28 mouse cellular contexts compared by ENCODE assay signal in the genomic region with DNA sequence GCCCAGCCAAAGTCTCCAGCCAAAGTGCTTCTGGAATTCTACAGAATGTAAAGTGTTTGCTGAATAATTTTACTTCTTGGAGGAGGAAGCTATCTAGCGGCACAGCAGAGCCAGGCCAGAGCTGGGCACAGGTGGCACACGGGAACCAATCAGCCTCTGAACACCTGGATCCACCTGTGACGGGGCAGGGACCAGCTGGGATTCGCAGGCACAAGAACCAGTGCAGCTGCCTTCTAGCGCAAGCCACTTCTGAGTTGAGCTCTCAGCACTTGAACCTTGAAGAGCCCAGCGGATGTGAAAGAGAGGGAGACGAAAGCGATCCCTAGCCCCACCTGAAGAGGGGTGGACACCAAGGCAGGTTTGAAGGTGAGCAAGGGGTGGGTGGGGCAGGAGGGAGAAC. TPM values are rescaled to one million over a fixed set of nuclear protein-coding genes. Genes with fewer than 3 reads are reported as not detected.
DNase-seq lines count a peak whose midpoint lies in the region; ATAC-seq and TF ChIP-seq lines count a peak whose summit lies in the region.
"Had no signal": no experiment of that assay in that cellular context is flagged by ENCODE, and none has a peak within 500 bp of the region (broad histone marks: within the 10 kb centered on the region; RNA-seq: fewer than 3 reads in every experiment).

No protein-coding gene starts in this region.

- peaks cover 20% of the 10 kb centered on the region for H3K27me3 ChIP-seq in liver, embryonic 12.5 days (replicated peaks)
- H3K27me3 ChIP-seq in liver, postnatal 0 days (ENCODE audit: insufficient read depth, low read length): no peaks in the 10 kb centered on the region
- no peaks in the 10 kb centered on the region for H3K27me3 ChIP-seq in lung, embryonic 16.5 days (ENCODE audit: control insufficient read depth, insufficient read depth, low read depth, low read length)
- H3K27me3 ChIP-seq in midbrain, embryonic 16.5 days (ENCODE audit: control insufficient read depth, insufficient read depth, low read depth, low read length): no peaks in the 10 kb centered on the region
- no peaks in the 10 kb centered on the region for H3K27me3 ChIP-seq in midbrain, postnatal 0 days (ENCODE audit: insufficient read depth, low read length)
- H3K27me3 ChIP-seq: CH12.LX; embryonic facial prominence, embryonic 12.5 days; forebrain, embryonic 12.5 days; forebrain, embryonic 15.5 days; heart, embryonic 13.5 days; Patski had no signal

- no peak overlapping the region for H3K4me3 ChIP-seq in liver, embryonic 12.5 days
- no peak overlapping the region for H3K4me3 ChIP-seq in liver, postnatal 0 days (ENCODE audit: low read depth, low read length)
- no peak overlapping the region for H3K4me3 ChIP-seq in lung, embryonic 16.5 days (ENCODE audit: low read length)
- no peak overlapping the region for H3K4me3 ChIP-seq in midbrain, embryonic 16.5 days (ENCODE audit: low read depth, low read length)
- no peak overlapping the region for H3K4me3 ChIP-seq in midbrain, postnatal 0 days (ENCODE audit: low read depth, low read length)
- H3K4me3 ChIP-seq: embryonic facial prominence, embryonic 12.5 days; erythroblast, embryonic 14.5 days; forebrain, embryonic 12.5 days; forebrain, embryonic 15.5 days; heart, adult 2 months; heart, embryonic 10.5 days; heart, embryonic 13.5 days had no signal

- H3K27ac ChIP-seq in liver, embryonic 12.5 days: 0 out of 2 replicates have a peak overlapping the region, but pooled peaks have one; percentile 42
- no peak overlapping the region for H3K27ac ChIP-seq in liver, postnatal 0 days (ENCODE audit: low read depth)
- no peak overlapping the region for H3K27ac ChIP-seq in lung, embryonic 16.5 days (ENCODE audit: low read length)
- H3K27ac ChIP-seq in midbrain, embryonic 16.5 days (ENCODE audit: low read length): peak overlapping the region; percentile 18; the same call in 1 of the 2 replicates
- no peak overlapping the region for H3K27ac ChIP-seq in midbrain, postnatal 0 days (ENCODE audit: low read depth, low read length)
- H3K27ac ChIP-seq: embryonic facial prominence, embryonic 12.5 days; forebrain, embryonic 12.5 days; forebrain, embryonic 15.5 days; heart, adult 2 months; heart, embryonic 10.5 days; heart, embryonic 13.5 days; hindbrain, embryonic 14.5 days had no signal

- H3K4me2 ChIP-seq in liver, embryonic 12.5 days: no peak overlapping the region
- no peak overlapping the region for H3K4me2 ChIP-seq in liver, postnatal 0 days (ENCODE audit: low read depth, low read length)
- no peak overlapping the region for H3K4me2 ChIP-seq in lung, embryonic 16.5 days (ENCODE audit: low read depth, low read length)
- no peak overlapping the region for H3K4me2 ChIP-seq in midbrain, embryonic 16.5 days (ENCODE audit: low read length)
- H3K4me2 ChIP-seq in midbrain, postnatal 0 days (ENCODE audit: low read depth, low read length, poor library complexity, severe bottlenecking): no peak overlapping the region
- H3K4me2 ChIP-seq: embryonic facial prominence, embryonic 12.5 days; forebrain, embryonic 12.5 days; forebrain, embryonic 15.5 days; heart, embryonic 13.5 days; hindbrain, embryonic 14.5 days had no signal

- no peak for TF ChIP-seq EP300 in liver, postnatal 0 days (IDR thresholded peaks at IDR 0.05; ENCODE audit: low read depth)

- ATAC-seq in liver, embryonic 12.5 days: no peak
- ATAC-seq in liver, postnatal 0 days: no peak
- ATAC-seq in lung, embryonic 16.5 days (ENCODE audit: low read depth): peak; percentile 52
- ATAC-seq in midbrain, embryonic 16.5 days: no peak
- no peak for ATAC-seq in midbrain, postnatal 0 days (ENCODE audit: low FRiP score)
- ATAC-seq: forebrain, embryonic 15.5 days; Patski had no signal

- no peak for DNase-seq in liver, postnatal 0 days
- no peak for DNase-seq in lung, postnatal 10 days
- DNase-seq in midbrain, postnatal 0 days (ENCODE audit: low spot score): no peak
- no peak for DNase-seq in frontal cortex, postnatal 36 days (ENCODE audit: low spot score in 2 of 2)
- DNase-seq: adrenal gland, postnatal 36 days; B cell, adult 2 months; cerebellum, adult 18-20 months; cerebellum, adult 9-10 months; cerebellum, postnatal 14 days; gastrocnemius, postnatal 10 days; gastrocnemius, postnatal 36 days; heart, adult 2 months; heart, postnatal 14 days; heart, postnatal 4 days had no signal

- no peaks in the 10 kb centered on the region for H3K9me3 ChIP-seq in liver, embryonic 12.5 days (replicated peaks)
- H3K9me3 ChIP-seq in liver, postnatal 0 days (ENCODE audit: low read length): no peaks in the 10 kb centered on the region
- H3K9me3 ChIP-seq in lung, embryonic 16.5 days (ENCODE audit: control insufficient read depth, low read length): no peaks in the 10 kb centered on the region
- H3K9me3 ChIP-seq in midbrain, embryonic 16.5 days (replicated peaks; ENCODE audit: control insufficient read depth, low read length, poor library complexity, severe bottlenecking): no peaks in the 10 kb centered on the region
- H3K9me3 ChIP-seq in midbrain, postnatal 0 days (ENCODE audit: low read length): no peaks in the 10 kb centered on the region
- H3K9me3 ChIP-seq: embryonic facial prominence, embryonic 12.5 days; forebrain, embryonic 15.5 days; G1E; heart, embryonic 10.5 days; heart, embryonic 13.5 days had no signal

- H3K4me1 ChIP-seq in liver, embryonic 12.5 days: peaks cover 48% of the 10 kb centered on the region
- H3K4me1 ChIP-seq in liver, postnatal 0 days (ENCODE audit: insufficient read depth): peaks cover 17% of the 10 kb centered on the region
- H3K4me1 ChIP-seq in lung, embryonic 16.5 days (replicated peaks; ENCODE audit: control insufficient read depth, insufficient read depth, low read length): 0 out of 2 replicates have a peak, but pooled peaks cover 3% of the 10 kb centered on the region
- H3K4me1 ChIP-seq in midbrain, embryonic 16.5 days (ENCODE audit: control insufficient read depth, insufficient read depth, low read length): peaks cover 6% of the 10 kb centered on the region; the same call in 1 of the 2 replicates
- H3K4me1 ChIP-seq in midbrain, postnatal 0 days (ENCODE audit: insufficient read depth, low read length): no peaks in the 10 kb centered on the region
- H3K4me1 ChIP-seq: embryonic facial prominence, embryonic 12.5 days; forebrain, embryonic 15.5 days had no signal

- no peak overlapping the region for H3K9ac ChIP-seq in liver, embryonic 12.5 days
- H3K9ac ChIP-seq in liver, postnatal 0 days (replicated peaks): no peak overlapping the region
- H3K9ac ChIP-seq in lung, embryonic 16.5 days (ENCODE audit: low read length): no peak overlapping the region
- H3K9ac ChIP-seq in midbrain, embryonic 16.5 days (ENCODE audit: low read depth, low read length): no peak overlapping the region
- H3K9ac ChIP-seq in midbrain, postnatal 0 days (replicated peaks; ENCODE audit: low read length, poor library complexity, severe bottlenecking): no peak overlapping the region
- H3K9ac ChIP-seq: embryonic facial prominence, embryonic 12.5 days; forebrain, embryonic 12.5 days; forebrain, embryonic 15.5 days; heart, embryonic 13.5 days; hindbrain, embryonic 14.5 days had no signal

- WGBS in liver, embryonic 12.5 days (ENCODE audit: insufficient replicate concordance): 77% methylated on average over 8 of the region's 8 CpGs
- 85% methylated on average over 8 of the region's 8 CpGs for WGBS in liver, postnatal 0 days (ENCODE audit: insufficient replicate concordance)
- 42% methylated on average over 8 of the region's 8 CpGs for WGBS in lung, embryonic 16.5 days
- 74% methylated on average over 8 of the region's 8 CpGs for whole genome bisulfite sequencing in midbrain, embryonic 16.5 days
- 82% methylated on average over 8 of the region's 8 CpGs for WGBS in midbrain, postnatal 0 days

- no peaks in the 10 kb centered on the region for H3K36me3 ChIP-seq in liver, embryonic 12.5 days
- H3K36me3 ChIP-seq in liver, postnatal 0 days (replicated peaks; ENCODE audit: insufficient read depth, low read length): no peaks in the 10 kb centered on the region
- no peaks in the 10 kb centered on the region for H3K36me3 ChIP-seq in lung, embryonic 16.5 days (ENCODE audit: control insufficient read depth, insufficient read depth, low read length)
- no peaks in the 10 kb centered on the region for H3K36me3 ChIP-seq in midbrain, embryonic 16.5 days (ENCODE audit: control insufficient read depth, insufficient read depth, low read length)
- H3K36me3 ChIP-seq in midbrain, postnatal 0 days (ENCODE audit: insufficient read depth, low read length): no peaks in the 10 kb centered on the region
- H3K36me3 ChIP-seq: embryonic facial prominence, embryonic 12.5 days; forebrain, embryonic 12.5 days; forebrain, embryonic 15.5 days; G1E; heart, embryonic 10.5 days; heart, embryonic 13.5 days had no signal

- no peak for TF ChIP-seq CTCF in liver, postnatal 0 days (IDR thresholded peaks at IDR 0.05; ENCODE audit: low read depth)
- TF ChIP-seq CTCF in midbrain, postnatal 0 days (IDR thresholded peaks at IDR 0.05): no peak

RNA-seq across cellular contexts. Expression of a gene that starts 16.8 kb away (rescaled TPM):
- polyA plus RNA-seq in liver, embryonic 12.5 days (2016; fragmentation: Nextera tagmentation; extraction: Ambion mirVana): 52.7 and 53.9 TPM in 2 replicates
- polyA plus RNA-seq in liver, postnatal 0 days (2015; fragmentation: Nextera tagmentation; extraction: Ambion mirVana): 32.2 and 33.9 TPM in 2 replicates
- polyA plus RNA-seq in lung, embryonic 16.5 days (2015; fragmentation: Nextera tagmentation; extraction: Ambion mirVana): 80.1 and 85.3 TPM in 2 replicates
- 88.4 and 99.6 TPM in 2 replicates for polyA plus RNA-seq in midbrain, embryonic 16.5 days (2015; fragmentation: Nextera tagmentation; extraction: Ambion mirVana)
- 65.7 and 69.7 TPM in 2 replicates for total RNA-seq in midbrain, postnatal 0 days (2014; rRNA removed)
- 52.7 and 67.5 TPM in 2 replicates for polyA plus RNA-seq in midbrain, postnatal 0 days (2015; fragmentation: Nextera tagmentation; extraction: Ambion mirVana)

RNA-seq across cellular contexts. Expression of a gene that starts 20.2 kb away (rescaled TPM):
- polyA plus RNA-seq in liver, embryonic 12.5 days (2016; fragmentation: Nextera tagmentation; extraction: Ambion mirVana): 240 and 243 TPM in 2 replicates
- 42.1 and 53.6 TPM in 2 replicates for polyA plus RNA-seq in liver, postnatal 0 days (2015; fragmentation: Nextera tagmentation; extraction: Ambion mirVana)
- 119 and 125 TPM in 2 replicates for polyA plus RNA-seq in lung, embryonic 16.5 days (2015; fragmentation: Nextera tagmentation; extraction: Ambion mirVana)
- polyA plus RNA-seq in midbrain, embryonic 16.5 days (2015; fragmentation: Nextera tagmentation; extraction: Ambion mirVana): 16.2 and 20.7 TPM in 2 replicates
- 11.4 and 16.2 TPM in 2 replicates for total RNA-seq in midbrain, postnatal 0 days (2014; rRNA removed)
- polyA plus RNA-seq in midbrain, postnatal 0 days (2015; fragmentation: Nextera tagmentation; extraction: Ambion mirVana): 7.6 and 7.7 TPM in 2 replicates

RNA-seq across cellular contexts. Expression of a gene that starts 44.0 kb away (rescaled TPM):
- 4.6 and 5.0 TPM in 2 replicates for polyA plus RNA-seq in liver, embryonic 12.5 days (2016; fragmentation: Nextera tagmentation; extraction: Ambion mirVana)
- polyA plus RNA-seq in liver, postnatal 0 days (2015; fragmentation: Nextera tagmentation; extraction: Ambion mirVana): 1.1 and 1.3 TPM in 2 replicates
- 27.1 and 35.1 TPM in 2 replicates for polyA plus RNA-seq in lung, embryonic 16.5 days (2015; fragmentation: Nextera tagmentation; extraction: Ambion mirVana)
- 662 and 671 TPM in 2 replicates for polyA plus RNA-seq in midbrain, embryonic 16.5 days (2015; fragmentation: Nextera tagmentation; extraction: Ambion mirVana)
- 883 and 1,011 TPM in 2 replicates for total RNA-seq in midbrain, postnatal 0 days (2014; rRNA removed)
- polyA plus RNA-seq in midbrain, postnatal 0 days (2015; fragmentation: Nextera tagmentation; extraction: Ambion mirVana): 727 and 776 TPM in 2 replicates
- total RNA-seq: granulocyte monocyte progenitor cell, adult 5-6 weeks had no signal
- polyA plus RNA-seq: G1E had no signal

Comparison
In these comparisons a context has a peak if more than half of its experiments do, and no peak if none do; other contexts are left out.
1. H3K27ac ChIP-seq: peak in liver, embryonic 12.5 days (single experiment) and midbrain, embryonic 16.5 days (single experiment); none in liver, postnatal 0 days (single experiment), lung, embryonic 16.5 days (single experiment) and midbrain, postnatal 0 days (single experiment).
2. RNA of a gene that starts 44.0 kb away (polyA plus RNA-seq): 727 to 776 TPM in midbrain, postnatal 0 days and 662 to 671 TPM in midbrain, embryonic 16.5 days; 27.1 to 35.1 TPM in lung, embryonic 16.5 days, 4.6 to 5.0 TPM in liver, embryonic 12.5 days and 1.1 to 1.3 TPM in liver, postnatal 0 days; every median in the first group is over 10 times any median in the second.